Mouse (Mus musculus): ENCODE results near the gene Fbxl4. TPM values are rescaled to one million over a fixed set of nuclear protein-coding genes. Genes with fewer than 3 reads are reported as not detected.

Gene Fbxl4
- total and polyA plus RNA-seq, 3 experiments = 8.4 to 17.0 (median 12.0) TPM

- no peak overlapping the region for H3K4me3 ChIP-seq (replicated peaks in 1 of 3; ENCODE audit: low read depth in 2 of 3, low read length in 2 of 3, poor library complexity in 1 of 3)
- in situ Hi-C loops (cut with MboI; ENCODE audit: low pct_ligation_motif_present, low pct_unique_long_range_greater_than_20kb, low sequenced_read_pairs) = no loop called here
- H3K4me2 ChIP-seq (ENCODE audit: insufficient read depth, low read depth, poor library complexity, severe bottlenecking) = no peak overlapping the region
- peaks cover 7% of the 10 kb centered on the region for H3K9me3 ChIP-seq (replicated peaks; ENCODE audit: low read length)
- no peak for TF ChIP-seq NELFE (IDR thresholded peaks at IDR 0.05; ENCODE audit: low read depth, low read length)
- TF ChIP-seq SMC3 (IDR thresholded peaks at IDR 0.05; ENCODE audit: low read depth, low read length) = no peak
- no peak for TF ChIP-seq MEF2A (IDR thresholded peaks at IDR 0.05; ENCODE audit: borderline replicate concordance, low read depth, low read length)
- no peak for TF ChIP-seq MAFK (IDR thresholded peaks at IDR 0.05; ENCODE audit: insufficient replicate concordance, low read length)
- TF ChIP-seq KAT2A (IDR thresholded peaks at IDR 0.05; ENCODE audit: insufficient replicate concordance, low read length) = no peak
- TF ChIP-seq MXI1 (IDR thresholded peaks at IDR 0.05; ENCODE audit: low read depth, low read length) = no peak
- no peak for TF ChIP-seq USF1 (IDR thresholded peaks at IDR 0.05; ENCODE audit: low read depth, low read length)
- no peak for TF ChIP-seq PAX5 (IDR thresholded peaks at IDR 0.05; ENCODE audit: low read length)
- TF ChIP-seq TCF12 (IDR thresholded peaks at IDR 0.05; ENCODE audit: low read depth, low read length) = no peak
- no peak for TF ChIP-seq MAZ (IDR thresholded peaks at IDR 0.05; ENCODE audit: low read depth, low read length)
- no peak for TF ChIP-seq POLR2A (IDR thresholded peaks at IDR 0.05; ENCODE audit: low read depth, low read length)
- H3K27ac ChIP-seq (ENCODE audit: insufficient read depth, low read depth) = no peak overlapping the region
- no peak for DNase-seq (ENCODE audit: extremely low read depth)
- peaks cover 9 to 46% of the 10 kb centered on the region in 2 experiments for H3K36me3 ChIP-seq (replicated peaks in 1 of 2; ENCODE audit: control insufficient read depth in 1 of 2, insufficient read depth in 1 of 2, low read length in 1 of 2)
- dilution Hi-C loops (cut with MboI; ENCODE audit: extremely low pct_ligation_motif_present, extremely low pct_unique_long_range_greater_than_20kb, low sequenced_read_pairs) = no loop called here
- H3K79me2 ChIP-seq (replicated peaks; ENCODE audit: control insufficient read depth, extremely low read depth, insufficient read depth, poor library complexity, severe bottlenecking) = no peaks in the 10 kb centered on the region
- H3K27me3 ChIP-seq (replicated peaks) = no peaks in the 10 kb centered on the region
- no peak overlapping the region for H3K9ac ChIP-seq (ENCODE audit: insufficient read depth, low read depth)
- H3K4me1 ChIP-seq (ENCODE audit: control insufficient read depth in 1 of 2, insufficient read depth in 2 of 2) = peaks cover 3 to 77% of the 10 kb centered on the region in 2 experiments; a peak in 3 of 4 replicates
Observed at GRCm38 (mm10) chr4:22395404-22395803, 38.1 kb downstream of the Fbxl4 start.

GRCm38 (mm10) chr4:22396484-22397000, 39.2 kb downstream of the Fbxl4 start:
- H3K4me1 ChIP-seq (ENCODE audit: control insufficient read depth in 1 of 2, insufficient read depth in 2 of 2) = peaks cover 8 to 86% of the 10 kb centered on the region in 2 experiments
- no peak for TF ChIP-seq CHD2 (IDR thresholded peaks at IDR 0.05; ENCODE audit: low read length)
- TF ChIP-seq CTCF (conservative IDR thresholded peaks at IDR 0.05 in 1 of 2, IDR thresholded peaks at IDR 0.05 in 1 of 2; ENCODE audit: low read depth in 2 of 2, low read length in 2 of 2) = peak in 1 of 2 experiments; percentile 42; a peak in 2 of 4 replicates
- no peak for TF ChIP-seq GABPA (IDR thresholded peaks at IDR 0.05; ENCODE audit: insufficient replicate concordance, low read depth, low read length)
- TF ChIP-seq SMC3 (IDR thresholded peaks at IDR 0.05; ENCODE audit: low read depth, low read length) = peak; percentile 36
- TF ChIP-seq RAD21 (IDR thresholded peaks at IDR 0.05; ENCODE audit: low read depth, low read length) = peak; percentile 23
- TF ChIP-seq HCFC1 (IDR thresholded peaks at IDR 0.05; ENCODE audit: low read depth, low read length) = no peak
- H3K36me3 ChIP-seq (replicated peaks in 1 of 2; ENCODE audit: control insufficient read depth in 1 of 2, insufficient read depth in 1 of 2, low read length in 1 of 2) = peaks cover 9 to 53% of the 10 kb centered on the region in 2 experiments
- H3K9ac ChIP-seq (ENCODE audit: insufficient read depth, low read depth) = no peak overlapping the region
- peaks cover 7% of the 10 kb centered on the region for H3K9me3 ChIP-seq (replicated peaks; ENCODE audit: low read length)
- dilution Hi-C loops (cut with MboI; ENCODE audit: extremely low pct_ligation_motif_present, extremely low pct_unique_long_range_greater_than_20kb, low sequenced_read_pairs) = no loop called here
- H3K79me2 ChIP-seq (replicated peaks; ENCODE audit: control insufficient read depth, extremely low read depth, insufficient read depth, poor library complexity, severe bottlenecking) = no peaks in the 10 kb centered on the region
- no peaks in the 10 kb centered on the region for H3K27me3 ChIP-seq (replicated peaks)
- no peak overlapping the region for H3K4me2 ChIP-seq (ENCODE audit: insufficient read depth, low read depth, poor library complexity, severe bottlenecking)
- no peak for DNase-seq (ENCODE audit: extremely low read depth)
- no peak overlapping the region for H3K4me3 ChIP-seq (replicated peaks in 1 of 3; ENCODE audit: low read depth in 2 of 3, low read length in 2 of 3, poor library complexity in 1 of 3)
- in situ Hi-C loops (cut with MboI; ENCODE audit: low pct_ligation_motif_present, low pct_unique_long_range_greater_than_20kb, low sequenced_read_pairs) = no loop called here
- no peak overlapping the region for H3K27ac ChIP-seq (ENCODE audit: insufficient read depth, low read depth)

Data from CH12.LX (cell line).